Mouse (Mus musculus) ES-Bruce4 (cell line): ENCODE data around the gene Hmgn2.

Experiments
- CTCF ChIP-seq: IDR thresholded peaks from one replicate; pipeline ENCODE4 v1.8.1; 2011; ENCODE audit warnings: low read depth, low read length
- EP300 ChIP-seq: IDR thresholded peaks from 2 replicates; pipeline ENCODE4 v1.6.1; 2011; ENCODE audit warnings: low read depth, low read length; ENCODE audit not compliant: insufficient read depth
- POLR2A ChIP-seq: IDR thresholded peaks from one replicate; pipeline ENCODE4 v1.8.1; 2011; ENCODE audit warnings: low read length; ENCODE audit not compliant: insufficient read depth

DNA sequence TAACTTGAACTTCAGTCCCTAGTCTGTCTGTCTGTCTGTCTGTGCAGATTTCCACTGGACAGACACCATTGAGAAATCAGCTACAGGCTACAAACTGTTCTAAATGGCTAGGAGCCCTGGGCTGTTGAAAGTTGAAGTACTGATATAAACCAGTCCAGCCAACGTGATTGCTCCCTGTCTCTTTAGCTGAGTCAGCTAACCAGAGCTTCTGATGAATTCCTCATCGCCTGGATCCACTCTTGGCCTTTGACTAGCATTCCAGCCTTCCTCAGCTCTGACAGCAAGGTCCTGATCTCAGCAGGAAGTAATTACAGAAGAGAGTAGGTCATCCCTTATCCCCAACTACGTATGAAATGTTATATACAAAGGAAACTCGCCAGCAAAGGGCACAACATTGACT, 21.7 kb downstream of the Hmgn2 start:
- TF ChIP-seq CTCF: no peak
- TF ChIP-seq POLR2A: no peak
- TF ChIP-seq EP300: no peak
